Mouse (Mus musculus): ENCODE measurements at regions not wholly inside any gene's neighbourhood (a gene's known extent, or its start where the extent isn't known, plus 50 kb on each side); places are given as distances from the start of the nearest gene placed in this dataset.

DNA sequence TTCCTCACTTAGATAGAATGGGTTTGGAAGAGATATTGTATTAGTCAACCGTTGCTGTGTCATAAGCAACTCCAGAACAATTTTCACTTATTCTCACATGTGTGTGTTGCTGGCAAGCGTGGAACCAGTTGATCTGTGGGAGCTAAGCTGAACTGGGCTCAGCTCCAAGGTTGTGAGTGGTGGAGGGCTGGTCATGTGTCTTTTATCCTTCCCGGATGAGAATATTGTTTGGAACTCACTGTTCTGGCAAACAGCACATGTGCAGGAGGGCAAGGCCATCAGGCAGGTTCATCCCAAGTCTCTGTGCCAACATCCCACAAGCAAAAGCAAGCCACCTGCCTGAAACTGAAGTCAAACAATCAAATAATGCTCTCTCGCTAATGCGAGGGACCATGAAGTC, 656.8 kb downstream of the Diaph3 start:
- H3K4me3 ChIP-seq (ENCODE audit: low read depth, low read length): no peak overlapping the region
- no peak for ATAC-seq
- H3K4me1 ChIP-seq (replicated peaks; ENCODE audit: control insufficient read depth, insufficient read depth, low read length): no peaks in the 10 kb centered on the region
- no peaks in the 10 kb centered on the region for H3K27me3 ChIP-seq (replicated peaks; ENCODE audit: control insufficient read depth, insufficient read depth, low read length)
- H3K9me3 ChIP-seq (ENCODE audit: control insufficient read depth): no peaks in the 10 kb centered on the region
- H3K4me2 ChIP-seq (replicated peaks; ENCODE audit: low read depth): no peak overlapping the region
- H3K9ac ChIP-seq (ENCODE audit: low read depth, low read length): no peak overlapping the region
- H3K36me3 ChIP-seq (ENCODE audit: control insufficient read depth, insufficient read depth): no peaks in the 10 kb centered on the region
- no peak overlapping the region for H3K27ac ChIP-seq (ENCODE audit: low read depth, low read length)
- WGBS: 67% methylated on average over 5 of the region's 5 CpGs
- TF ChIP-seq CTCF (IDR thresholded peaks at IDR 0.05; ENCODE audit: low read depth): no peak

DNA sequence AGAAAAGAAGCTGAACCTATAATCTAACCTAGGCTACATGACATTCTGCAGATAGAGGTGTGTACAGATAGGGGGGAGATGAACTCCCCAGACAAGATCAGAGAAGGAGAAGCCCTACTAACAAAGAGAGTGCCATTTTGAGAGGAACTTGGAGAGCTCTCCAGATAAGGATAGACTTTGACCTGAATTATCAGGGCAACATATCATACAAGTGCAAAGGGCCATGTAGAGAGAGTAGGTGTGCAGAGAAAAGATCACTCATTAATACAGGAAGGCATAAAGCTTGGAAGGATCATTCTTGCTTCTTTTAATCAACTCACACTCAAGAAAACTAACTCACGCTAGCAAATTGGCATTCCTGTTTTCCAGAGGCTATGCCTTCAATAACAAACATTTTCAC, 667.4 kb downstream of the Diaph3 start:
- Histone ChIP-seq H3K27ac (ENCODE audit: low read depth, low read length) (no peak overlapping the region), H3K9ac (ENCODE audit: low read depth, low read length) (no peak overlapping the region), H3K4me1 (replicated peaks; ENCODE audit: control insufficient read depth, insufficient read depth, low read length) (no peaks in the 10 kb centered on the region), H3K27me3 (replicated peaks; ENCODE audit: control insufficient read depth, insufficient read depth, low read length) (no peaks in the 10 kb centered on the region), H3K4me3 (ENCODE audit: low read depth, low read length) (no peak overlapping the region), H3K9me3 (ENCODE audit: control insufficient read depth) (no peaks in the 10 kb centered on the region), H3K4me2 (replicated peaks; ENCODE audit: low read depth) (no peak overlapping the region), H3K36me3 (ENCODE audit: control insufficient read depth, insufficient read depth) (no peaks in the 10 kb centered on the region)
- WGBS: 80% methylated on average over 1 of the region's 1 CpGs
- TF ChIP-seq CTCF (IDR thresholded peaks at IDR 0.05; ENCODE audit: low read depth): no peak
- 0 out of 2 replicates have a peak, but pooled peaks have one; percentile 36 for ATAC-seq

DNA sequence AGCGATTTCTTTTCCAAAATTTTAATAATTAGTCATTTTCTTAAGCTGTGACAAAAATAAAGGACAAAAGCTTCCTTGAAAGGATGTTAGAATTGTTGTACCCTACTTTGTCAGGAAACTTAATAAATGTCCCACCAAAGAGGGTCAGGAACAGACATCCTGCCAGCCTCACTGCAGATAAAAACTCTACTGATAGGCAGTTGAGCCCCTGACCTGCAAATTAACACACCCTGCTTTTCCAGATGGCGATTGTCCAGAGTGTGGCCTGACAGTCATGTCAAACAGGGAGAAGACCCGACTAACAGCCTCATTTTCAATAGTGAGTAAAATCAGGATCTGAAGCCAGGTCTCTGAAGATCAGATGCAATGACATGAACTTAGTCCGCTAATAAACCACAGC, 670.6 kb downstream of the Diaph3 start:
- Histone ChIP-seq H3K27me3 (replicated peaks; ENCODE audit: control insufficient read depth, insufficient read depth, low read length) (no peaks in the 10 kb centered on the region), H3K4me1 (replicated peaks; ENCODE audit: control insufficient read depth, insufficient read depth, low read length) (no peaks in the 10 kb centered on the region), H3K9ac (ENCODE audit: low read depth, low read length) (no peak overlapping the region), H3K4me3 (ENCODE audit: low read depth, low read length) (no peak overlapping the region), H3K9me3 (ENCODE audit: control insufficient read depth) (no peaks in the 10 kb centered on the region), H3K36me3 (ENCODE audit: control insufficient read depth, insufficient read depth) (no peaks in the 10 kb centered on the region), H3K4me2 (replicated peaks; ENCODE audit: low read depth) (no peak overlapping the region), H3K27ac (ENCODE audit: low read depth, low read length) (no peak overlapping the region)
- WGBS: 46% methylated on average over 4 of the region's 4 CpGs
- TF ChIP-seq CTCF (IDR thresholded peaks at IDR 0.05; ENCODE audit: low read depth): no peak
- ATAC-seq: no peak

DNA sequence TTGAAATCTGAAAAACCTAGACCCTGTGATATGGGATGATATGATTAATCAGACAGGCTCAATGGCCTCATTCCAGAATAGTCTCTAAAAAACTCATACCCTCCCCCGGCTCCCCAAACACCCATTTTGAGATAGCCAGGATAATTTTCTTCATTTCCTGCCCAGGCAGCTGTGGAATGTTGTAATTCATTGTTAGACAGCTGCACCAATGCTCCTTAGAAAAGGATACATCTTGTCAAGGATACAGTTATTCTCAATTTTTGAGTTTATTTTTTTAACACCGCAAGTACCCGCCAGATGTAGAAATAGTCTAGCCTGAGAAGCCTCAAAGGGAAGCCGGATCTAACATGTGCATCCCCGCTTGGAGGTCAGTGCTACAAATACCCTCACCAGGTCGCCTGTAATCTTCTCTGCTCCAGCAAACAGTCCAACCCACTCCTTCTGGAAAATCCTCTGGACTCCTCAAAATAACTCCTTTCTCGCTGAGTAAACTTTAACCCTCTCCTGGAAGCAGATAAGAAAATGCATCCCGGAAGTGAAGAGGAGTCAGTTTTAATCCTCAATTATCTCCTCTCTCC, 673.1 kb downstream of the Diaph3 start:
- Histone ChIP-seq H3K27ac (ENCODE audit: low read depth, low read length) (no peak overlapping the region), H3K9me3 (ENCODE audit: control insufficient read depth) (no peaks in the 10 kb centered on the region), H3K9ac (ENCODE audit: low read depth, low read length) (no peak overlapping the region), H3K4me3 (ENCODE audit: low read depth, low read length) (no peak overlapping the region), H3K4me1 (replicated peaks; ENCODE audit: control insufficient read depth, insufficient read depth, low read length) (no peaks in the 10 kb centered on the region), H3K4me2 (replicated peaks; ENCODE audit: low read depth) (no peak overlapping the region), H3K36me3 (ENCODE audit: control insufficient read depth, insufficient read depth) (no peaks in the 10 kb centered on the region), H3K27me3 (replicated peaks; ENCODE audit: control insufficient read depth, insufficient read depth, low read length) (no peaks in the 10 kb centered on the region)
- no peak for ATAC-seq
- TF ChIP-seq CTCF (IDR thresholded peaks at IDR 0.05; ENCODE audit: low read depth): no peak
- 31% methylated on average over 8 of the region's 8 CpGs for WGBS

DNA sequence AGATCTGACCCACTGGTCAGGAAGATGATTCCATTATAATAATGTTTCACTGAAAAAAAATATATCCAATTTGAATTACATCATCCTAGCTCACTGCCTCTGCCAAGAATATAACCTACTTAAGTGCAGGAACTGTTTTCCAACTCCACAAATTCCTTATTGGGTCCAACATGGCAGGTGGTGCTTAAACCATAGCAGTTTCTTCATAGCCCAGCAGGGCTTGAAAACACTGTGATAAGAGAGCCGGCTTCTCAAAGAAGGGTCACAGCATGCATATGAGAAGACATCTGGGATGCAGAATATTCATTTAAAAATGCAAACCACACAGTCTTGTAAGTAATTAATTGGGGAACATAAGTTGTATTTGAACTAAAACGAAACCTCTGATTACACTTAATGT, 677.6 kb downstream of the Diaph3 start:
- Histone ChIP-seq H3K36me3 (ENCODE audit: control insufficient read depth, insufficient read depth) (no peaks in the 10 kb centered on the region), H3K4me3 (ENCODE audit: low read depth, low read length) (no peak overlapping the region), H3K4me1 (replicated peaks; ENCODE audit: control insufficient read depth, insufficient read depth, low read length) (no peaks in the 10 kb centered on the region), H3K27me3 (replicated peaks; ENCODE audit: control insufficient read depth, insufficient read depth, low read length) (no peaks in the 10 kb centered on the region), H3K4me2 (replicated peaks; ENCODE audit: low read depth) (no peak overlapping the region), H3K9me3 (ENCODE audit: control insufficient read depth) (no peaks in the 10 kb centered on the region), H3K27ac (ENCODE audit: low read depth, low read length) (no peak overlapping the region), H3K9ac (ENCODE audit: low read depth, low read length) (no peak overlapping the region)
- 62% methylated on average over 2 of the region's 2 CpGs for WGBS
- TF ChIP-seq CTCF (IDR thresholded peaks at IDR 0.05; ENCODE audit: low read depth): no peak
- ATAC-seq: no peak

DNA sequence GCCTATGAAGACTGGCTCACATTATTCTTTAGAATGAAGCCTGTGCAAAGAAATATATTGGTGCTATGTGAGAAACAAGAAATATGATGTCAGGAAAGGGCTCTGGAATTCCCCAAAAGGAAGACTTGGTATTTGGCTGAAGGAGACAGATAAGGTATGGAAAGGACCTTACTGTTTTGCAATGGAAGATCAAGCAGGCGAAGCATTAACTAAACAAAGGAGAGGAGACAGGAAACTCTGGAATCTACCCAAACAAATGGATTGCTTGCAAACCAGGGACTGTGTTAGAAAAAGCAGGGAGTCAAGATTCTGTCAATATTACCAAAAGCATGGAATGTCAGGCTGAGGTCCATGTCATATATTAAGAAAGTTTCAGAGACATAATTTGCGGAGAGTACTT, 687.9 kb downstream of the Diaph3 start:
- ATAC-seq: no peak
- H3K27ac ChIP-seq (ENCODE audit: low read depth, low read length): no peak overlapping the region

DNA sequence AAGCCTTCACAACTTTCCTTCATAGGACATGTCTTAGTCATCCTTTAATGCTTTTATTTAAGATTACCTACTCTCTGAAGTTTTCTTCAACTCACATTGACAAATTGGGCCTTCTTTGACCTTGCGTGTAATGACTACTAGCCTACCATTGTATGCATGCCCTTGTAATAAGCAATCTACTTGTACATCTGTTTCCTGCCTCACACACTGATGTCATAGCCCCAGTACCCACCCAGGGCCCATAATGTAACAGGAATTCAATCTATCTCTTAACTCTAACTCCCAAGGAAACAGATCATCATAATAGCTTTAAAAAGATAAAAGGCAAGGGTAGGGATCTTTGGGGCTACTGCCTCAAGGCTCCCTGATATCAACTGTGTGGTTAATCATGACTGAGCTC, 690.4 kb downstream of the Diaph3 start:
- Histone ChIP-seq H3K9ac (ENCODE audit: low read depth, low read length) (no peak overlapping the region), H3K9me3 (ENCODE audit: control insufficient read depth) (no peaks in the 10 kb centered on the region), H3K4me2 (replicated peaks; ENCODE audit: low read depth) (no peak overlapping the region), H3K4me1 (replicated peaks; ENCODE audit: control insufficient read depth, insufficient read depth, low read length) (no peaks in the 10 kb centered on the region), H3K4me3 (ENCODE audit: low read depth, low read length) (no peak overlapping the region), H3K36me3 (ENCODE audit: control insufficient read depth, insufficient read depth) (no peaks in the 10 kb centered on the region), H3K27ac (ENCODE audit: low read depth, low read length) (no peak overlapping the region), H3K27me3 (replicated peaks; ENCODE audit: control insufficient read depth, insufficient read depth, low read length) (no peaks in the 10 kb centered on the region)
- no peak for ATAC-seq
- no peak for TF ChIP-seq CTCF (IDR thresholded peaks at IDR 0.05; ENCODE audit: low read depth)
- 88% methylated on average over 1 of the region's 1 CpGs for WGBS

More for the DNA sequence above, 687.9 kb downstream of the Diaph3 start:
- no peaks in the 10 kb centered on the region for H3K36me3 ChIP-seq (ENCODE audit: control insufficient read depth, insufficient read depth)
- H3K9ac ChIP-seq (ENCODE audit: low read depth, low read length): no peak overlapping the region
- TF ChIP-seq CTCF (IDR thresholded peaks at IDR 0.05; ENCODE audit: low read depth): no peak
- no peaks in the 10 kb centered on the region for H3K27me3 ChIP-seq (replicated peaks; ENCODE audit: control insufficient read depth, insufficient read depth, low read length)
- no peak overlapping the region for H3K4me3 ChIP-seq (ENCODE audit: low read depth, low read length)
- WGBS: 54% methylated on average over 2 of the region's 2 CpGs
- no peaks in the 10 kb centered on the region for H3K9me3 ChIP-seq (ENCODE audit: control insufficient read depth)
- H3K4me1 ChIP-seq (replicated peaks; ENCODE audit: control insufficient read depth, insufficient read depth, low read length): no peaks in the 10 kb centered on the region
- H3K4me2 ChIP-seq (replicated peaks; ENCODE audit: low read depth): no peak overlapping the region
